Mouse (Mus musculus) gastrocnemius, adult 8-10 months (tissue): Measurements from ENCODE around the gene Dpp4. TPM values are rescaled to one million over a fixed set of nuclear protein-coding genes. Genes with fewer than 3 reads are reported as not detected.
A peak's percentile ranks its signal among the peaks of the same experiment; 100 is the strongest.

ENCODE experiments used
- DNase-seq, 2 experiments: peaks; one replicate each; pipeline ENCODE4 v3.0.0; 2022; ENCODE audit warnings: low spot score in 2 of 2
- total RNA-seq, 4 experiments: library from RNA; stranded (reverse); gene quantifications; 2 replicates each; pipeline ENCODE4 v1.2.4; 2022

Dpp4 gene
- total RNA-seq, result 1 to 10 TPM; 2.0 to 3.4 (median 2.2) TPM

DNA sequence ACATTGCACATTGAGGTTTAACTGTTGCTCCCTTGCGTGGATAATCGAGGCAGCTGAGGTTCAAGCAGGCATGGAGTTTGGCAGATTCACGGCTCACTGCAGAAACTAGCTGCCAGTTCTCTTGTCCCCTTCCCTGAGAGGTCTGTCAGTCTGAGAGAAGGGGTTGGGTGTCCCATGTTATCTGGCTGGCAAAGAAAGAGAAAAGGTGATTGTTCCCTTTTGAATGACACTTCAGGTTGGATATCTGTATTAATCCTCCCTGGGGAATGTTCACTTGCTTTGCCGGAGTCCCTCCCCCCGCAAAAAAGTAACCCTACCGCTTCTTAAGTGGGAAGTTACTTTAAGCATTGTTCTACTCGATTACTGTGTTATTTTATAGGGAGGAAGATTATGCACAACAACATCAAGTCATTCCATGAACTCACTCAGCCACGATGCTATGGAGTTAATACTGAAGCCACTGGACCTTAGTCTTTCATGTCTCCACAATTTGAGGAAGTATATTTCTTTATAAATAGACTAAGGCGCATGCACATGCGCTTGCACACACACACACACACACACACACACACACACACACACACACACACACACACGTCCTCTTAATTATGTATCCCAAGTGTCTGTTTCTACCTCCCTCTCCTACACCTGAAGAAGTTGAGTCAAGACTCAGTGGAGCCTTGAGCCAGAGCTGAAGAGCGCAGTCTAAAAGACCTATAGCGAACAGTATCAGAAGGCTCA lies at the start of gene Dpp4:
Dpp4 (minus strand) TSS at position 151 of the 741 bp plus-strand sequence.
- DNase-seq, result no peak

- DNase-seq, result no peak
Observed at GRCm38 (mm10) chr2:62460815-62461450, 48.9 kb upstream of the Dpp4 start.

DNA sequence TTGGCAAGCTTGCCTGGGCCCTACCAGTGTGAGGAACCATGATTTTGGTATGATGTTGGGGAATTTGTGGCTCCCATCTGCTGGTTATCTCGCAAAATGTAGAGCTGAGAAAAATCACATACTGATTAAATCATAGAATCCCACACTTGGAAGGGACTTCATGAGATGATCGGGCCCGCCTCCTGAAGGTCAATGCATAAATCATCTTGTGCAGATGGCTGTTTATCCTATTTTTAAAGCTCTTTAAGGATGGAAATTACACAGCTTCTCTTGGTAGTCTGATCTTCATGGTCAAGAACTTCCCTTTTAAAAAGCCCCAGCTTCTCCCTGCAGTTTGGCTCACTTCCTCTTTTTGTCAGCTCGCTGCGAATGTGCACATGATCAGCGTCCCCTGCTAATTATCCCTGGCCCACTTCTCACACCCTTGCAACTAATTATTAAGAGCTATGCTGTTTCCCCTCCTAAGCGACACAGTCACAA lies 48.2 kb upstream of the Dpp4 start:
- DNase-seq, result no peak

GRCm38 (mm10) chr2:62459241-62460174 lies 47.5 kb upstream of the Dpp4 start:
- no peak for DNase-seq

DNA sequence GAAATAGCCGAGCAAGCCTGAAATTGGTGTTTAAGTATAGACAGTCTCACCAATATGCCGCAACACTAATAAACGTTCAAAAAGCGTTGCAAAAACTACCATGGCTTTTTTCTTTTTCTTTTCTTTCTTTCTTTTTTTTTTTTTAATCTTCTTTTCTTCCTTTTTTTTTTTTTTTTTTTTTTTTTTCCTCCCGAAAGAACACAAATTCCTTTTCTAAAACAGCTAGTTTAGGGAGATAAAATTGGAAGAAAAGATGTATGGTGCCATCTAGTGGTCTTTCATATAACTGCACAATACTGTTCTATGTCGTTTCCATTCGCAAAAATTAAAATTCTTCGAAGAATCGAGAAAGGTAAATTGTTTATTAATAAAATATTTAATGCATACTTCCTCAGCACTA lies 46.0 kb upstream of the Dpp4 start:
- no peak for DNase-seq

- DNase-seq, result no peak
Observed at GRCm38 (mm10) chr2:62454991-62455390, 43.0 kb upstream of the Dpp4 start.

DNA sequence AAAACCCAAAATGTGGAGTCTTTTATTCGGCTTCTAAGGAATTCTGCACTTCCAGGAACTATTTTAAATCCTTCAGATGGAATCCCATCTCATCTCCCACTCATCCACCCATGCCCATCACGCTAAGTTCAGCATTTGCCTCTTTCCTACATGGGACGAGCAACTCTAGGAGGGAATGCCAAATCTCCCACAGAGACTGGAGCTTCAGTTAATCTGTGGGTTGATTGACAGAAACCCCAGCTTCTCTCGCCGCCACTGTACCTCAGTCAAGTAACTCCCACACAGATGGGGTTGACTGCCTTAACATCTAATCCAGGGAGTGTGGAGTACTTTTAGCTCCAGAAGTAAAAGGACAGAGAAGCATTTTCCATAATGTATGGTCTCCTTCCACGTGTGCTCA lies 42.0 kb upstream of the Dpp4 start:
- no peak for DNase-seq

DNA sequence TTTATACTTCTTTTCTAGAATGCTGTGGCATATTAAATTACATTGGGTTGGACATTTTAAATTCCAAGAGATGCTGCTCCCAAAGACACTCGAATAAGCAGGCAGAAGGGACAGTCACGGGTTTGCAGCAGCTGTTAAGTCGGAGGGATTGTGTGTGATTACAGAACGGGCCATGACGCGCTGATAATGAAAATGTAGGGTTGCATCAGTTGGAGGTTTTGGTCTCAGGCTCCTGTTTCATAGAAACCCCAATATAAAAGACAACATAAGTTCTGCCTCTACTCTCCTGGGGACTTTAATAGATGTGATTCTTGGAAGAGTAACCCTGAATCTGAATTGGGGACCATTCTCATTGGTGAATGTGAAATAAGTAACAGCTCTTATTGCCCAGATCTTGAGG lies 38.3 kb upstream of the Dpp4 start:
- DNase-seq, result no peak

GRCm38 (mm10) chr2:62449692-62450346 lies 37.8 kb upstream of the Dpp4 start:
- no peak for DNase-seq

DNA sequence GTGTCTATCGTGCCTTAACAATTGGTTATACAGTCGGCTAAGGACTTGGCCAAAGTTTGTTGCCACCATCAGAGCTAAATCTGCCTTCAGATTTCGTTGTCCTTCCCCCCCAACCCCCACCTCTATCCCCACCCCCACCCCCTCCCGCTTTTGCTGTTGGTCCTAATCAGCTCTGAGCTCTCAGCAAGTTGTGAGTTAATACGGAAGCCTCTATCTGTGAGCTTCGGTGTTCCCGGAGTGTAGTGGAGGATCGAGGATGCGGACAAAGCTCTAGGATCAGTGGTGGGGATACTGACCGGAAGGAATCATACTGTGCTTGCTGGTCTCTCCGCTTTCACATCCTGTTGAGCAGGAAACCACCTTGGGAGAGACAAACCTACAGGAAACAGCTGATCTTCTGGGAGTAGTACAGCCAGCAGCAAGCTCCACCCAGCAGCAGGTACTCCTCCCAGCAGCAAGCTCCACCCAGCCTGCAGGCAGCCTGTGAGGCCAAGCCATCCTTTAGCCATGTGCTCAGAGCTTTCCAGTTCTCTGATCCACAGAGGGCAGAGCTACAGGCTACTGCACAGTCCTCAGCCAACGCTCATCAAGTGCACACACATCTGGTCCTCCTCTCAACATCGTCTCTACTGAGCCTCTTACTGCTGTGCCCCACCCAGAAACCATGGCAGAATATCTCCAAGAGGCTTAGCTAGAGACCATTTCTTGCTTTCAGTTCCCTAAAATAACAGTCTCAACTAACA lies 28.9 kb upstream of the Dpp4 start:
- DNase-seq, result peak; percentile 17 to 28

DNA sequence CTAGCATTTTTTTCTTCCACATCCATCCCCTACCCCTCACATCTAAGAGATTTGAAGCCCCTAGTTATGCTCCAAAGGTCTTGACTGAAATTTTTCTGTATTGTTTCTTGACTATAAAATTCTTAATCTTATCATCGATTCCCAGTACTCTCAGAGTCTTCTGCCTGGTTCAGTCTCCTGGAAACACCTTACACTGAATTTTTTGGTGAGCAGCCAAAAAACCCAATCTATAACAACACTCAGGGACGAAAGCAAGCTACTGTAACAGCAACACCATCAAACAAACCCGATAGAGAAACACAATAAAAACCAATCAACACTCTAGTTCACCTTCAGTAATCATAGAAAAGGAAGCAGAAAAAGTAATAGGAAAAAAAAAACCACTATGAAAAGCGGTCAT lies 28.1 kb upstream of the Dpp4 start:
- no peak for DNase-seq

DNA sequence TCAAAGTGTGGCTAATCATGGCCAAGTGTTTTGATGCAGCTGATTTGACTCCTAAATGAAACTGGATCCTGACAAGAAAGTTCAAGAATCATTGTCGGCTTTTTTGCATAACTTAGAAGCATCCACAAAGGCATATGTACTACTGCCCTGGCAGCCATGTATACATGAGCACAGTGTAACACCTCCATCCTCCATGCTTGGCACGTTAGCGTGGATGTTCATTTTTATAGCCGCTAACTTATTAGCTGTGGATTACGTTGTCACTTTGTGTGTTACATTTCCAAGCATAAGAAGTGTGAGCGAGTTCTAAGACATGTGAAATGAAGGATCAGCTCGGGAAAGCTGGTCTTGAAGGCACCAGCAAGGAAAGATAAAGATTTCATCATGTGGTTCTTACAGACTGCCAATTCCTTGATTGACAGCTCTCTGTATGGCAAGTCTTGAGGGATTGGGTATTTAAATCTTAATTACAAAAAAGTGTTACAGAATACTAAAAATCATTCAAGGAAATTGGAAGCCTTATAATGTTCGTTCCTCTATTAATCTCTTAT lies 19.3 kb upstream of the Dpp4 start:
- DNase-seq, result no peak

GRCm38 (mm10) chr2:62425941-62426340 lies 13.9 kb upstream of the Dpp4 start:
- DNase-seq, result peak in 1 of 2 experiments; percentile 12

GRCm38 (mm10) chr2:62423343-62423776 lies 11.3 kb upstream of the Dpp4 start:
- no peak for DNase-seq

- no peak for DNase-seq
Observed at GRCm38 (mm10) chr2:62422515-62423342, 10.7 kb upstream of the Dpp4 start.

DNA sequence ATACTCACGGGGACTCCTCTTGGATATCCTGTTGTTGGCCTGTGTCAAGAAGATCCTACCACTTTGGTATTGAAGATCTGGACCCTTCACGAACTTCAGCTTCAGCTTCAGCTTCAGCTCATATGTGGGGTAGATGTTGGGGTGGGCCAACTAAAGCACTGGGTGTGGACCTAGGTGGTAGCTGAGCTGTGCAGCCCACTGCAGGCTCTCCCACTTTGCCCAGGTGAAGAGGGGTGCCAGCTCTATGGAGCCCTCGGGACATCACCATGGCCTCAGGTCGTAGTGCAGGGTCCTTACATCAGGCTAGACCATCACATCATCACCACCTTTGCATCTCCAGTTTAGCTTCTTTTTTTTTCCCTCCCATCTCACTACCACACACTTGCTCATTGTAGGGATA lies 9.2 kb upstream of the Dpp4 start:
- DNase-seq, result no peak

- no peak for DNase-seq
Observed at GRCm38 (mm10) chr2:62420045-62420444, 8.0 kb upstream of the Dpp4 start.

- no peak for DNase-seq
Observed at GRCm38 (mm10) chr2:62417233-62417632, 5.2 kb upstream of the Dpp4 start.
